Mouse (Mus musculus): Measurements from ENCODE around the gene Ccl19.
"Not testable (repeated sequence)": the region's sequence is repeated elsewhere in the genome, so short reads cannot be mapped to it uniquely, and the experiment has no call there.

Ccl19 gene

GRCm38 (mm10) chr4:42756477-42756876 lies at the start of gene Ccl19:
TSS of gene Ccl19 (minus strand) at chr4:42756577.
- DNase-seq (ENCODE audit: low spot score in 2 of 2): not testable (repeated sequence)

DNA sequence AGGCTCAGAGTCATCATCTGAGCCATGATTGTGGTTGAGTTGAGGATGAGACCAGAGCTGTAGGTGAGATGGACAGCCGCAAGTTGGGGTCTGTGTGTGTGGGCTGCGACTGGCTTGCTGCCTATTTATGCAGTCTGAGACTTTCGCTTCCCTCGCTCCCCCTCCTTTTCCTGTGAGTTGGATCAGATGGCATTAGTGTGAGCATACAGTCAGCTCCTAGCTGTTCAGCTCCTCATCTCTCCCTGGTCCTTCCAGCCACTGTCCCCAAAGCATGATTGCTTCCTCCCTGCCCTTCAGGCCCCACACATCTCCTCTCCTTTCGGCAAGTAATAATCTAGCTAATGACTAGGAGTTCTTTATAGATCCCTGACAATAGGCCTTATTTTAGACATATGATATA lies 17.5 kb upstream of the Ccl19 start, which contains the start of gene Ccl21a:
Ccl21a (minus strand) TSS at position 101 of the 400 bp plus-strand sequence.
- DNase-seq (ENCODE audit: low spot score in 2 of 2): not testable (repeated sequence)

DNA sequence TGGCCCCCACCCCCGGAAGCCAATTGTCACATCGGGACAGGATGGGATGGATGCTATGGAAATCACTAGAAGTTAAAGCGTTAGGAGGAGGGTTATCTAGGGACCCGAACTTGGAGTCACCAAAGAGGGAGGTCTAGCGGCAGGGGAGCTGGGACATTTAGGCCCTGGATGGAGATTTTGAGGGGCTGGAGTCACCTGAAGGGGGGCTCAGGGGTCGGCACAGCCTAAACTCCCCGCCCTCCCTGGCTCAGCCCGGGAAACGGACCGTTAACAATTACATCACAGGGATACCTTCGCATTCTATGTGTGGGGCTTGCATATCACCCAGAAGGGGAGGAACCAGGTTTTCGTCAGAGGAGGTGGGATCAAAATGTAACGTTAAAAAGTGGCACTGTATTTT lies 21.1 kb downstream of the Ccl19 start, which contains the start of gene 4930578G10Rik:
4930578G10Rik (plus strand) TSS at position 301 of the 400 bp plus-strand sequence.
- DNase-seq (ENCODE audit: low spot score in 2 of 2): not testable (repeated sequence)
